Mouse (Mus musculus): Measurements from ENCODE around the gene Plcg2.

DNA sequence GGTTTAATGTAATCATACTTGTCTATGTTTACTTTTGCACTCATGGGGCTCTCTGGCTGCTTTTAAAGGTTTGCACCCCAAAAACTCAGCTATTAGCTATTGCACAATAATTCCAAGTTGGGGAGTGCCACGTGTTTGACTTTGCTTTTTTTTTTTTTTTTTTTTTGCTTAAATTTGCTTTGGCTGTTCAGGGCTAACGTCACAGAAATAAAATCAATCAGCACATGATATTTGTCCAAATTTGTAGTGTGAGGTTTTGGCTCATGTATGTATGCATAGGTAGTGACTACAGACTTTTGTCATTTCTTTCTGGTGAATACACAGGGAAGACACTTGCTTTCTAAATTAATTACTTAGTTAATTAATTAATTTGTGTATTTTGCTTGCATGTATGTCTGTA is 96.9 kb downstream of the Plcg2 start:
- TF ChIP-seq POLR2A (IDR thresholded peaks at IDR 0.05; ENCODE audit: extremely low read depth, insufficient read depth, low read length) (no peak), CTCF (IDR thresholded peaks at IDR 0.05; ENCODE audit: low read depth, low read length) (no peak)

Data from liver, adult 2 months (tissue).